Mouse (Mus musculus) T-helper 2 cell (primary cell): Measurements from ENCODE around the gene Tfdp2.

Experiments used
- in situ Hi-C: fragments of 300-600 bp; cut with MboI, MseI; formaldehyde crosslinking; loops from one replicate; pipeline ENCODE4 v1.15.1; 2025; ENCODE audit warnings: high pct_unique_total_duplicates

Gene Tfdp2

DNA sequence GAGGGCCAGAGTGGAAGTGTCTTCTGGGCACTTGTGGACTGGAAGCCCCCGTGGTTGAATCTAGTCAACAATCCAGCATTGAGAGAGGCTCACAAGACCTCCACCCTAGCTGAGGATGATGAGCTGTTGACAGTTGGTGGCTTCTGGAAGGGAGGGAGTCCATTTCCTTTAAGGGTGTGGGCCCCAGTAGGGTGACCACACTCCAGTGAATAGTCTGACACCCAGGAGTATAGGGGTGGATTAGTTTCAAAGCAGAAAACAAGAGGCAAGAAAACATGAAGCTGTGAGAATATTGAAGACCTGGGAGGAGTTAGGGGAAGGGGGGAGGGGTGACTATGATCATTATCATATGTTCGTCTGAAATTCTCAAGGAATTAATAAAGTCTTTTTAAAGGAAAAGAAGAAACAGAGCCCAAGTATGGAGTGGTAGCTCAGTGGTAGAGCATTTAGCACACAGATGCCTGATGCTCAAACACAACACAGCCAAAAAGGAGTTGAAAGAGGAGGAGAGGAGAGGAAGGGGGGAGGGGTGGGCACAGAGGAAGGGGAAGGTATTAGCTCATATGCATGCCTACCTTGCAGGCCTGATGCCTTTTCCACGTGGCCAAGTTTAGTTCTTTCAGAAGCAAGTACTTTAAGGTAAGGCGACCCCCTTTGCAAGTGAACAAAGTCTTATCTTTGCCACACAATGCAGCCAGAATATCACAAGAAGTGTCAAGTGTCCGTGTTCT lies 173.7 kb downstream of the Tfdp2 start:
- in situ Hi-C loops = no loop called here

DNA sequence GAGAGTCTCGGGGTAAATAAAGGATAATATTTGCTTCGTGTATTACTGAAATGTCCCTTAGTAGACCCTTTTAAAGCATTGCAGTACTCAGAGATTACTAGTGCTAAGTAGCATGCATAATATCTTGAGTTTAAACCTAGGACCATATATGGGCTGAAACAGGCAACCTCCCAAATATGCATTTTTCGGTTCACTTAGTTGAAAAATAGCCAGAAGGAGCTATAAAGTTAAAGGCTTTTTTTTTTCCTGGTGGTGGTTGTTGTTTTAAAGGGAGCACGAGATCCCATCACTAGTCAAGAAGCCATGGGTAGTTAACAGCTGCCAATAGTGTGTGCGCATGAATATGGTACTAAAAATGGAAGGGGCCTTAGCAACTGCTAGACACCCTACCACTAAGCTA lies 175.0 kb downstream of the Tfdp2 start:
- in situ Hi-C loops = no loop called here
